Mouse (Mus musculus) lung, embryonic 14.5 days (tissue): ENCODE measurements around the gene Myoz2. TPM values are rescaled to one million over a fixed set of nuclear protein-coding genes. Genes with fewer than 3 reads are reported as not detected.

Experiments
- ATAC-seq: fragments of 200-750 bp; cut with Nextera tagmentation; 2 replicates; pipeline ENCODE4 v1.8.0; 2017; ENCODE audit warnings: mild to moderate bottlenecking, moderate TSS enrichment, moderate library complexity; ENCODE audit not compliant: insufficient read depth
- DNase-seq: peaks from one replicate; pipeline ENCODE4 v3.0.0-alpha.2; 2015
- H3K27ac ChIP-seq: fragments of 300-500 bp; sonication (generic); 2 replicates; pipeline ENCODE4 v1.5.1; 2014; ENCODE audit warnings: low read depth, mild to moderate bottlenecking, moderate library complexity
- H3K27me3 ChIP-seq: fragments of 300-500 bp; sonication (generic); 2 replicates; pipeline ENCODE4 v1.6.1; 2014; ENCODE audit warnings: low read length, control low read depth; ENCODE audit not compliant: insufficient read depth
- H3K36me3 ChIP-seq: fragments of 300-500 bp; sonication (generic); 2 replicates; pipeline ENCODE4 v1.6.1; 2014; ENCODE audit warnings: control low read depth; ENCODE audit not compliant: insufficient read depth
- H3K4me1 ChIP-seq: fragments of 300-500 bp; sonication (generic); 2 replicates; pipeline ENCODE4 v1.6.1; 2014; ENCODE audit warnings: antibody characterized with exemption, control low read depth; ENCODE audit not compliant: insufficient read depth
- H3K4me2 ChIP-seq: fragments of 300-500 bp; sonication (generic); 2 replicates; pipeline ENCODE4 v1.6.1; 2014; ENCODE audit warnings: mild to moderate bottlenecking
- H3K4me3 ChIP-seq: fragments of 300-500 bp; sonication (generic); 2 replicates; pipeline ENCODE4 v1.5.1; 2014; ENCODE audit warnings: low read depth, low read length
- H3K9ac ChIP-seq: fragments of 300-500 bp; sonication (generic); 2 replicates; pipeline ENCODE4 v1.6.1; 2014
- H3K9me3 ChIP-seq: fragments of 300-500 bp; sonication (generic); 2 replicates; pipeline ENCODE4 v1.6.1; 2016; ENCODE audit warnings: low read depth, low read length, control low read depth
- CTCF ChIP-seq: IDR thresholded peaks from 2 replicates; pipeline ENCODE4 v1.5.1; 2016; ENCODE audit warnings: antibody characterized with exemption, low read depth
- WGBS: fragments of 180-500 bp; shearing (Covaris S2); extraction: QIAGEN DNeasy Blood & Tissue Kit; methylation state at CpG from one replicate; pipeline ENCODE4 v1.1.7; 2014; 5-methylcytosine and 5-hydroxymethylcytosine counted together
- polyA plus RNA-seq: library from polyadenylated mRNA; unstranded; fragments of >200 nt; fragmentation: Nextera tagmentation; extraction: Ambion mirVana; gene quantifications from 2 replicates; pipeline ENCODE4 v1.2.1, GENCODE M21; 2014

Gene Myoz2
- polyA plus RNA-seq, 1 experiment from 2014 or later: 0.17 TPM

DNA sequence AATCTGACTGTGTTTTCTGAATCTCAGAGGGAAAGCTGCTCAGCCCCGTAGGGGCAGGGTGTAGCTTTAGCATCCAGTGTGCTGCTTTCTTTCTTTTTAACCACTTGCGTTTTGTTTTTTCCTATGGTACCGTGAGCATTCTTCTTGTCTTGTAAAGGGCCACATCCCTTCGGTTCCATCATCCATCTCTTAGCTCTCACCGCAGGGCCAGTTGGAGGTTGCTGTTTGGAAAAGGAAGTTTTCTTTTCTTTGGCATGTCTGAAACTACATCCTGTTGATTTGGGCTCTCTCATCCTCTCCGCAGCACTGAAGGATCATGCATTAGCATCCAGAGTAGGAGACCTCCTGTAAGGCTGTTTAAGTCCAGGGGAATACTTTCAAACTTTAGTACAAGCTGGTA, 25.4 kb downstream of the Myoz2 start:
- no peak overlapping the region for H3K4me2 ChIP-seq
- ATAC-seq (no peak), DNase-seq (no peak)
- H3K27me3 ChIP-seq: no peaks in the 10 kb centered on the region
- no peak for TF ChIP-seq CTCF
- H3K36me3 ChIP-seq: no peaks in the 10 kb centered on the region
- no peak overlapping the region for H3K9ac ChIP-seq
- H3K4me1 ChIP-seq: no peaks in the 10 kb centered on the region
- no peaks in the 10 kb centered on the region for H3K9me3 ChIP-seq
- WGBS: 44% methylated on average over 6 of the region's 6 CpGs
- no peak overlapping the region for H3K4me3 ChIP-seq
- no peak overlapping the region for H3K27ac ChIP-seq

DNA sequence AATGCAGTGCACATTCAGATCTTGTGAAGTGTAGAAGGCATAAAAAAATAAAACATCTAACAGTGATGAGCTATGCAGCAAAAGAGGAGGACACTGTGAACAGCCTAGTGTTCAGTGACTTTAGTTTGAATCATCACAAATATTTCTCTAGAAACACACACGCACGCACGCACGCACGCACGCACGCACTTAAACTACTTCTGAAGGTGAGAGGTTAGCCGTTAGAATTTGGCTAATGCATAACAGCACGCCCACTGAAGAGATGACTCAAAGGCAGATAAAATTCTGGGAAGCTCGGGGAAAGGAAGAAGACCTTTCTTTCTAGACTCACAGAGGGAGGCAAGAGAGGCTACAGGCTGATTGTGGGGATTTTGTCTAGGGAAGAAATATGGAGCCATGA, 27.4 kb downstream of the Myoz2 start:
- Histone ChIP-seq H3K4me2 (no peak overlapping the region), H3K4me3 (no peak overlapping the region), H3K27ac (no peak overlapping the region), H3K4me1 (no peaks in the 10 kb centered on the region), H3K36me3 (no peaks in the 10 kb centered on the region), H3K9me3 (no peaks in the 10 kb centered on the region), H3K9ac (no peak overlapping the region), H3K27me3 (no peaks in the 10 kb centered on the region)
- ATAC-seq (no peak), DNase-seq (no peak)
- WGBS: 58% methylated on average over 10 of the region's 10 CpGs
- no peak for TF ChIP-seq CTCF

DNA sequence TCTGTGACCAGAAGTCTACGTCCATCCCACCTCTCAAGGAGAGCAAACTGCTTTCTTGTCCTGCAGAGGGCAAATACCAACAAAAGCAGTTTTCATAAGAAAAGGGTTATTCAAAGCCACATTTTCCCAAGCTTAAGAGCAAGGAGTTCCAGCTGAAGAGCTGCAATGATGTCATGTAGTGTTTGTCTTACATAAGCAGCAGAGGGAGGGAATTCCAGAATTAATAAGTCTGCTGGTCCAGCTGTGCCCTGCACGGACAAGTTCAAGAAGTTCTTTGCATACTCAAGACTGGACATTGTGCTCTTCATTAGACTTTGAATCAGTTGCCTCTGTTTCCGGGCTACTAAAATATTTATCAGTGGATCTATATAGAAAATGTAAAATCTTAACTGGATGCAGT, 33.8 kb downstream of the Myoz2 start:
- no peaks in the 10 kb centered on the region for H3K4me1 ChIP-seq
- DNase-seq: no peak
- H3K9ac ChIP-seq: no peak overlapping the region
- no peak for TF ChIP-seq CTCF
- H3K27me3 ChIP-seq: no peaks in the 10 kb centered on the region
- no peak for ATAC-seq
- 46% methylated on average over 3 of the region's 3 CpGs for WGBS
- H3K4me2 ChIP-seq: no peak overlapping the region
- no peaks in the 10 kb centered on the region for H3K36me3 ChIP-seq
- H3K9me3 ChIP-seq: no peaks in the 10 kb centered on the region
- no peak overlapping the region for H3K4me3 ChIP-seq
- no peak overlapping the region for H3K27ac ChIP-seq

DNA sequence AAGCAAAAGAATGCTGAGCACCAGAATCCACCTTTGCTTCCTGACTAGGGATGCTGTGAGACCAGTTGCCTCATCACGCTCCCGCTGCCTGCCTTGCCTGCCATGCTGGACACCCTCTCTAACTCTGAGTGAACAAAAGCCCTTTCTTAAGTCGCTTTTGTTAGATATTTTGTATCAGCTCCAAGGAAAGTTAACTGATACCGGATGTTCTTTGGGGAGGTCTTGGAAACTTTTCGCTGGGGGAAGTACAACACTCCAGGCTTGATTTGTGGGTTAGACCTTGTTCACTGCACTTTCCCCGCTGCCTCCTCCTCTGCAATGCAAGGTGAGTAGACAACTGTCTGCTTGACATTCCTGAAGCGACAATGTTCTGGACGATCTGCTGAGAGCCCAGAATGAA, 36.3 kb downstream of the Myoz2 start:
- no peak for ATAC-seq

DNA sequence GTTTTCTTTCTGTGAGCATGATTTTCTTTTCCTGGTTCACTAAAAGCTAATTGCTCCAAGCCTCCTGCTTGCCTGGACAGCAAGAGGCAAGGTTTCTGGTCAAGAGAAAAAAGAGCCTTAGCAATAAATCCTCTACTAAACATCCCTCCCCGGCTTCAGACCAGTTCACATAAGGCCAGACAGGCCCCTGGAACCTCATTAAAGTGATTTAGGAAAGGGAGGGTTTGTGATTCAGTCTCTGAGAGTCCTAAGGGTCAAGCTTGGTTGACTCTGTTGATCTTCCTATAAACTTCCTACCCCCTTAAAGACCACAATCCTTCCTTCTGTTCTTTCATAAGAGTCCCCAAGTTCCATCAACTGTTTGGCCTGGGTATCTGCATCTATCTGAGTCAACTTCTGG, 37.8 kb downstream of the Myoz2 start:
- H3K27ac ChIP-seq: no peak overlapping the region
- H3K4me2 ChIP-seq: no peak overlapping the region
- no peak for TF ChIP-seq CTCF
- H3K27me3 ChIP-seq: no peaks in the 10 kb centered on the region
- H3K9me3 ChIP-seq: peaks cover 5% of the 10 kb centered on the region; the same call in 1 of the 2 replicates
- no peak for DNase-seq
- no peak for ATAC-seq
- H3K4me3 ChIP-seq: no peak overlapping the region
- WGBS: 61% methylated on average over 1 of the region's 1 CpGs
- H3K36me3 ChIP-seq: no peaks in the 10 kb centered on the region
- no peak overlapping the region for H3K9ac ChIP-seq
- H3K4me1 ChIP-seq: no peaks in the 10 kb centered on the region

More for the DNA sequence above, 36.3 kb downstream of the Myoz2 start:
- no peaks in the 10 kb centered on the region for H3K27me3 ChIP-seq
- no peak overlapping the region for H3K9ac ChIP-seq
- H3K36me3 ChIP-seq: no peaks in the 10 kb centered on the region
- no peak overlapping the region for H3K4me2 ChIP-seq
- H3K27ac ChIP-seq: no peak overlapping the region
- no peaks in the 10 kb centered on the region for H3K4me1 ChIP-seq
- WGBS: 76% methylated on average over 8 of the region's 8 CpGs
- no peak overlapping the region for H3K4me3 ChIP-seq
- H3K9me3 ChIP-seq: peaks cover 5% of the 10 kb centered on the region; the same call in 1 of the 2 replicates
- no peak for DNase-seq
- TF ChIP-seq CTCF: no peak

DNA sequence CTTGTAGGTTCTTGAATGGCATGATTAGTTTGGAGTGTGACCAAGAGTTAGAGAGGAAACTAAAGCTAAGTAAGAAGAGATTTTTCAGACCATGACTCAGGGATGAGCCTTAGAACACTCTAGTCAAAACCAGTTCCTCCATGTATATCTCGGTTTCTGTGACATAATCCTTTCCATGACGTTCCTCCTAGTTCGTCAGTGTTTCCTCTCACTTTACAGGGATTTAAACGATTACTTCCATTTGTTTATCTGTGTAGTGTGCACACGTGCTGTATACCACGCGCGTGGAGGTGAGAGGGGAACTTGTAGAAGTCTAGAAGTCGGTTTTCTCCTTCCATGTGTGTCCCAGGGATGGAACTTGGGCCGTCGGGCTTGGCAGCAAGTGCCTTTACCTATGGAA, 47.9 kb downstream of the Myoz2 start:
- TF ChIP-seq CTCF: no peak
- H3K4me2 ChIP-seq: no peak overlapping the region
- no peak overlapping the region for H3K27ac ChIP-seq
- WGBS: 63% methylated on average over 11 of the region's 11 CpGs
- H3K9me3 ChIP-seq: no peaks in the 10 kb centered on the region
- ATAC-seq (no peak), DNase-seq (no peak)
- no peaks in the 10 kb centered on the region for H3K36me3 ChIP-seq
- no peak overlapping the region for H3K4me3 ChIP-seq
- no peak overlapping the region for H3K9ac ChIP-seq
- H3K4me1 ChIP-seq: peaks cover 17% of the 10 kb centered on the region
- no peaks in the 10 kb centered on the region for H3K27me3 ChIP-seq

DNA sequence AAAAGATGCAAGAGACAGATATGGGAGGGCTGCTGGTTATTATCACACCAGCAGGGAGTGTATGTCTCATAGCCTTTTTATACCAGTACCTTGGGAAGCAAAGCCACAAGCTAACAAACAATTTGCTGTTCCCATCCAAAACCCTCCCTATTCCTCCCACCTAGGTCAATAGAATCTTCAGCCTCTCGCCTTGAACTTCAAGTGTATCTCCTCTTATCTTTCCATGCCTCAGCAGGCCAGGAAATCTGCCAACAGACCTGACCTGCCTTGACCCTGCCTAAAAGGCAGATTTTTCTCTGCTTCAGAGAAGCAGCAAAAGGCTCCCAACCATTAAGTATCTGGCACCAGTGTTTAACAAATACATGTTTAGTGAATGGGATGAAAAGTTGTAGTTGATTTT, 48.4 kb downstream of the Myoz2 start:
- no peak overlapping the region for H3K4me3 ChIP-seq
- peak overlapping the region; percentile 27; the same call in 1 of the 2 replicates for H3K27ac ChIP-seq
- H3K36me3 ChIP-seq: no peaks in the 10 kb centered on the region
- no peak overlapping the region for H3K9ac ChIP-seq
- no peak for TF ChIP-seq CTCF
- WGBS: 14% methylated on average over 1 of the region's 1 CpGs
- peaks cover 17% of the 10 kb centered on the region for H3K4me1 ChIP-seq
- H3K27me3 ChIP-seq: no peaks in the 10 kb centered on the region
- DNase-seq (peak; percentile 57), ATAC-seq (no peak)
- no peaks in the 10 kb centered on the region for H3K9me3 ChIP-seq
- H3K4me2 ChIP-seq: peak overlapping the region; percentile 78; the same call in 1 of the 2 replicates
